Mouse (Mus musculus) ovary, postnatal 10 days (tissue): ENCODE results near the gene Acpp.
"Not testable (repeated sequence)": the region's sequence is repeated elsewhere in the genome, so short reads cannot be mapped to it uniquely, and the experiment has no call there.

Source experiments
- DNase-seq: peaks from one replicate; pipeline ENCODE4 v3.0.0; 2022; ENCODE audit warnings: low spot score

Gene Acpp

DNA sequence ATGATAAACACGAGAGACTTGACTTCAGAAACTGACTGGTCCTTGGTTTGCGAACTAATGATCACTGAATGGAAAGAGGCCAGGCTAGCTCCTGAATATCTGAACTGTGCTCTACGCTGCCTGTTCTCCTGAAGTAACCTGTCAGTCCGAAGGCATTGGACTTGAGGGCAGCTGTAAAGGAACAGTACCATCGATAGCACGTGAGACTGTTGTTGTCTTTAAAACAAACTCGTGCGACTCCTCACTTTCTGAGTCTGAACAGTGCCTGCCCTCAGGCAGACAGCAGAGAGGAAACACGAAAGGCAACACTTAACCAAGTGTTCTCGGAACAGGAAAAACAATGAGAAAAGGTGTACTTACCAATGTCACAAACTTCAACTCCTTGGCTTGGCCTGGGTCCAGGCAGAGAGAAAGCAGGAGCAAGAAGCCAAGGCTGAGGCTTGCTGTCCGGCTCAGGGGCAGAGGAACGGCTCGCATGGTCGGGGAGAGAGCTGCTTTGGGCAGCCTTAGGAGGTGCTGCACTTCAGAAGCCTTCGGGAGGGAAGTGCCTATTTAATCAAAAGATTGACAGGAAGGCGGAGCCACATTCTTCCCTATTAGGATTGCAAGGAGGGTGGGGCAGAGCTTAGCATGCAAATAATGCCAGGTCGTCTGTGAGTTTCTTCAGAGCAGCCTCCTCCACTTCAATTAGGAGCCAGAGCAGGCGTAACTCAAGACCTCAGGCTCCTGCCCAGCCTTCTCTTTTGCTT is at the start of gene Acpp:
Gene Acpp, minus strand, starts transcription at position 566 of the 749 bp plus-strand sequence.
- DNase-seq = peak; percentile 4

- DNase-seq = no peak
Measured at GRCm38 (mm10) chr9:104382571-104383170, 45.1 kb upstream of the Acpp start.

DNA sequence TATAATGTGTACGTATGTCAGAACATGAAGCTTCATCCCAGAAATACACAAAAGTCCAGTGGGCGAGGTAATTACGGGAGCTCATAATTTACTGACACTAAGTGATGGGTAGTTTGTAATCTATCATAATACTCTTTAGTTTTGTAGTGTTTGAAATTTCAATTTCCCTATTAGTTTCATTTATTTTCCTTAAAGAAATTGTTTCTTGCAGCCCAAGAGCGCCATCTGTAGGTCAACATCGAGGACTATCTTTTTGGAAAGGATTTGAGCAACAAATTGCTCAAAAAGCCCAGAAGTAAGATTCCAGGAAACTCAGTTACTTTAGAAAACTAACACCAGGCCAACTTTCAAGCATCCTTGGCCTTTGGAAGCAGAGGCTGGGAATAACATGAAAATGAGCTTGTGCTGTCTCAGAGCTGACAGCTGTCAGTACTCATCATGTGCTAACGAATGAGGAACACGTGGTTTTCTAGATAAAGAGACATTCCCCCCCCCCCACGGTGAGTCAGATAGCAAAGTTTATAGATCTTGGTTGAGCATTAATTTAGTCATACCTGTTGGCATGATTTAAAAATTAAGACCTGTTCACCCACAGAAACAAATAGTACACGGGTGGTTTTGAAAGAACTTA is 42.1 kb upstream of the Acpp start:
- no peak for DNase-seq

DNA sequence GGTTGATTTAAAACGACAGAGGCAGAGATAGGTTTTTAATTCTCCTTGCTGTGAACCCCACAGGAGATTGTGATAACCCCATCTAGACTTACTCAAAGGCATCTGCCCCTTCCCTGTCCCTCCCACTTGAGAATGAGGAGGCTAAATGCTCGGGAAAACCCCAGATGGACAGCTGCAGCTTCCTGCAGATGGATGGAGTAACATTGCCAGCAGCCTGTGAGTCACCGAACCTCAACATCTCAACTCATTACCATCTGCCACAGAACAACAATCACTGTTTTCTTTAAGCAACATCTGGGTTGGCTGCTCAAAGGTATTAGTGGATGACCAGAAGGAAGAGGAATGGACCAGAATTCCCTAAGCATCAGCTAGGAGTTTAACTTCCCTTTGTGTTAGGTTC is 38.0 kb upstream of the Acpp start:
- no peak for DNase-seq

- peak; percentile 3 for DNase-seq
Measured at GRCm38 (mm10) chr9:104373253-104373652, 35.7 kb upstream of the Acpp start.

- DNase-seq = no peak
Measured at GRCm38 (mm10) chr9:104366983-104367382, 29.4 kb upstream of the Acpp start.

DNA sequence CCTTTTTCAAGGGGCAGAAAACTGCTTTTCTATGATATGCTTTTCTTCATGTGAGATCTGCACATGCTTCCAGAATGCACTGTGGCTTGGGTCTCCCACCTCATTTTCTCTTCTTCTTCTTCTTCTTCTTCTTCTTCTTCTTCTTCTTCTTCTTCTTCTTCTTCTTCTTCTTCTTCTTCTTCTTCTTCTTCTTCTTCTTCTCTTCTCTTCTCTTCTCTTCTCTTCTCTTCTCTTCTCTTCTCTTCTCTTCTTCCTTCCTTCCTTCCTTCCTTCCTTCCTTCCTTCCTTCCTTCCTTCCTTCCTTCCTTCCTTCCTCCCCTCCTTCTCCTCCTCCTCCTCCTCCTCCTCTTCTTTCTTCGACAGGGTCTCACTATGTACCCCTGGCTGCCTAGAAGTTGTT is 24.4 kb upstream of the Acpp start:
- DNase-seq = not testable (repeated sequence)

DNA sequence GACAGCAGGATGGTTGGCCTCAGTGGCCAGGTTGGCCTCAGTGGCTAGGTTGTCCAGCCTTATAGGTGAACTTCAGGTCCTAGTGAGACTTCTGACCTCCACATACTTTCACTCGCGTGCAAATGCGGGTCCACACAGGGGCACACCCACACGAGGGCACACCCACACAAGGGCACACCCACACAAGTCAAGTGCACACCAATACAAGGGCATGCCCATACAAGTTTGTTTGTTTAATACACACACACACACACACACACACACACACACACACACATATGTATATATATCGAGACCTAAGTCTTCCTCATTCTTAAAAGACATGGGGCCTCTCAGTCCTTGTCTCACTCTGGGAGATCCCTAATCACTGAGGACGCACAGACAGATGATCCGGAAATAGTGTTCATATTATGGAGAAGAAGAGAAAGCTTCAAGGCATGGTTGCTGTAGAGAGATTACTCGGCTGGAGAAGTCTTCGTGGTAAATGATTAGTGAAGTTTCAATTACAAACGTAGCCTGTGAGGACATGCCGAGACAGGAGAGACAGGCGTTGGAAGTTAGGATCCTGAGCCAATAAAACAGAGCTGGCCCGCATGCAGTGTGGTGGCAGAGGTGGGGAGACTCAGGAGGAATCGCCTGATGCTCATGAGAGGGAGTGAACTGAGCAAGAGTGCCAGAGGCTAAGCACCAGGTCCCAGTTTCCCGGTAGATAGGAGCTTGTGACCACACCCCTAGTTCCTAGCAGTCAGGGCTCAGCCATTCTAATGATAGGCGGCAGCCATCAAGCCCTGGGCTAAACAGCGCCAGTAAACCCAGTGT is 23.7 kb upstream of the Acpp start:
- no peak for DNase-seq

GRCm38 (mm10) chr9:104360389-104360788 is 22.8 kb upstream of the Acpp start:
- no peak for DNase-seq

- DNase-seq = no peak
Measured at GRCm38 (mm10) chr9:104355521-104356270, 18.1 kb upstream of the Acpp start.

- DNase-seq = no peak
Measured at GRCm38 (mm10) chr9:104344136-104344535, 6.6 kb upstream of the Acpp start.

DNA sequence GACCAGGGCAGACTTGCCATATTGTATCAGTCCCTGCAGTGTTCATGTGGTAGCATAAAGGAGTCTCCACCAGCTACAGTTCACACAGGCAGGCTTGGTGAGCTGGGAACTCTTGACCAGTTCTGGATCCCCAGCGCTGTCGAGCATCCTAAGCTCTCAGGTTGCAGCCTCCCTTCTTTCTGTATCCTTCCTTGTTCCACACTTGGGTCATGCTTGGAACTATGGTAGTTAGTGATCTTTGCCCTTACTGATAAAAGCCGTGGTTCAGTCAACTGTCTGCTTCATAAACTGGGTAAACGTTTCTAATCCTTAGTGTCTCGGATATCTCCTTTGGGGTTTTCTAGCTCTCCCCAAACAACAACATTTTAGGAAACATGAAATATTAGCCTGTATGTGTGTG is 1.9 kb upstream of the Acpp start:
- DNase-seq = no peak

DNA sequence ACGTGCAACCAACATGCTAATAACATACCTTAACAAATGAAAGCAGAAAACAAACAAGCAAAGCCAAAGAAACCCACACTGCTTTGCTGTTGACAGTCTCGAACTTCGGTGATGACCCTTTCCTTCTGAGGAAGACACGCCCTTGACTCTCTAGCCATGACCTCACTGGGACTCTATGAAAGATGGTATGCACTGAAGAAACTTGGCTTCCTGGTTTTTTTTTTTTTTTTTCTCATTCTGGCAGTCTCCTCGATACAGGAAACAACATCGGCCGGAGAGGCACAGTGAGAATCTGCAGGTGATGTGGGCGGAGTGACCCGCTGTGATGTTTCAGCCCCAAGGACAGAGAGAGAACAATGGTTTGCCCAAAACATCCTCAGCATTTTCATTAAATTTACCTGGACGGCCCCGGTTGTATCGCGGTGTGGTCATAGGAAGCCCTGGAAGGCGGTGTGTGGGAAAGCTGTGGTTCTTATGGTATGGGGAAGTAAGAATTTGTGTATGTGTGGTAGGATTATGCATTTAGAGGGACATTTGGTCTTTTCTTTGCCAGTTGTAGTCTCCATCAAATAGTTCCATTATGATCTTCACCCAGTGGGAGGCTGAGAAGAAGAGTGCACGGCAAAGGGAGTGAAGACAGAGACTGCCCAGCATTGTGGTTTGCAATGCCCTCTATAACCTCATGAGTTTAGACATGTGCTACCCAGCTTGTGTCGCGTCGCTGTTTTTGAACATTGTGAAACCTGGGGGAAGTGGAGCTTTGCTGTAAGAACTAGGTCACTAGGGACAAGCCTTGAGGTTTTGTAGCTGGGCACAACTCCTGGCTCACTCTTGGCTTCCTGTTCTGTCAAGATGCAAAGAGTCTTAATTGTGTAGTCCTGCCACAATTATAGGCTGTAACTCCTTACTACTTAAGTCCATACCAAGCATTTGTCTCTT is 1.2 kb upstream of the Acpp start:
- no peak for DNase-seq

- DNase-seq = no peak
Measured at GRCm38 (mm10) chr9:104331301-104331700, 6.2 kb downstream of the Acpp start.

GRCm38 (mm10) chr9:104328655-104329054 is 8.9 kb downstream of the Acpp start:
- no peak for DNase-seq

GRCm38 (mm10) chr9:104321519-104321918 is 16.0 kb downstream of the Acpp start:
- DNase-seq = no peak

GRCm38 (mm10) chr9:104316351-104316750 is 21.2 kb downstream of the Acpp start:
- no peak for DNase-seq

- no peak for DNase-seq
Measured at GRCm38 (mm10) chr9:104315499-104315898, 22.0 kb downstream of the Acpp start.

- DNase-seq = peak; percentile 27
Measured at GRCm38 (mm10) chr9:104306734-104307133, 30.8 kb downstream of the Acpp start.

DNA sequence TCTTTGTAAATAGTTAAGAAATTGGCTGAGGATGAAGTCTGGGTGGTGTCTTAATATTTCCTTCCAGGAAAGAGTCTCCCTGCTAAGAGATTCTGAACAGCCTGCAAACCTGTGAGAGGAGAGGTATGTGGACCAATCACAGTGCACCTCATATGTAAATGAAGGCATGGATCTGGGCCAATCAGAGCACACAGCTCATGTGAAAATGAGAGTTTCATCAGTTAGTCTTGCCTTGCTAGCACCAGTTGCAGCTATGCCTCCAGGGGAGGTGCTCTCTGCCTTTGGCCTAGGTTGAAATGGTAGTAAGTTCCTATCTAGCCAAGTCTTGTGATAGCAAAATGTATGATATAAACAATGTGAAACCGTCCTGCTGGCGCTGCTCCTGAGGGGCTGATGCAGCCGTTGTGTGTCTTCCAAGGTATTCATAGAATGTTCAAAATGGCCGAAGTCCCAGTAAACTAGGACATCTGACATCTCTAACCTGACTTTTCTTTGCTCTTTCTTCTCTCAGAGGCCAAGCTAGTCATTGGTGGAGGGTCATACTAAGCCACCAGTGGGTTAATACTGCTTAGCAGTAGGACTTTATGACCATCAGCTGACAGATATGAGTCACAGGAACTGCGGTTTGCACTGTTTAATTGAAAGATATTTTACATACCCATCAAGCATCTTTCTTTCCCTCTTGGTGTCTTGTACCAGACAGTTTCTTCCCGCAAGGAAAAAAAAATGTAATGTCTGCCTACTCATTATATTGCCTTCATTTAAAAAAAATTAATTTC is 32.0 kb downstream of the Acpp start:
- DNase-seq = no peak
